Mouse (Mus musculus) ES-Bruce4 (cell line): ENCODE measurements at regions not wholly inside any gene's neighbourhood (a gene's known extent, or its start where the extent isn't known, plus 50 kb on each side); places are given as distances from the start of the nearest gene placed in this dataset.

Experiments used
- CTCF ChIP-seq: IDR thresholded peaks from one replicate; pipeline ENCODE4 v1.8.1; 2011; ENCODE audit warnings: low read depth, low read length
- POLR2A ChIP-seq: IDR thresholded peaks from one replicate; pipeline ENCODE4 v1.8.1; 2011; ENCODE audit warnings: low read length; ENCODE audit not compliant: insufficient read depth

GRCm38 (mm10) chr3:18746898-18747297, 798.7 kb downstream of the Cypt12 start:
- no peak for TF ChIP-seq POLR2A
- no peak for TF ChIP-seq CTCF
